Mouse (Mus musculus): ENCODE data around the gene Nav2.
A peak's percentile ranks its signal among the peaks of the same experiment; 100 is the strongest.

Gene Nav2

GRCm38 (mm10) chr7:49283507-49284361 is 375.2 kb downstream of the Nav2 start:
- DNase-seq (ENCODE audit: low spot score): no peak

GRCm38 (mm10) chr7:49288186-49288585 is 379.7 kb downstream of the Nav2 start:
- no peak for DNase-seq (ENCODE audit: low spot score)

GRCm38 (mm10) chr7:49290308-49290707 is 381.8 kb downstream of the Nav2 start:
- no peak for DNase-seq (ENCODE audit: low spot score)

GRCm38 (mm10) chr7:49291208-49291892 is 382.8 kb downstream of the Nav2 start:
- no peak for DNase-seq (ENCODE audit: low spot score)

- no peak for DNase-seq (ENCODE audit: low spot score)
Observed at GRCm38 (mm10) chr7:49297148-49297547, 388.6 kb downstream of the Nav2 start.

GRCm38 (mm10) chr7:49298431-49298839 is 389.9 kb downstream of the Nav2 start:
- DNase-seq (ENCODE audit: low spot score): no peak

GRCm38 (mm10) chr7:49301487-49301886 is 393.0 kb downstream of the Nav2 start:
- no peak for DNase-seq (ENCODE audit: low spot score)

- no peak for DNase-seq (ENCODE audit: low spot score)
Observed at GRCm38 (mm10) chr7:49303600-49304411, 395.3 kb downstream of the Nav2 start.

GRCm38 (mm10) chr7:49307717-49308116 is 399.2 kb downstream of the Nav2 start:
- DNase-seq (ENCODE audit: low spot score): no peak

GRCm38 (mm10) chr7:49309746-49310145 is 401.2 kb downstream of the Nav2 start:
- no peak for DNase-seq (ENCODE audit: low spot score)

- no peak for DNase-seq (ENCODE audit: low spot score)
Observed at GRCm38 (mm10) chr7:49313945-49314344, 405.4 kb downstream of the Nav2 start.

- no peak for DNase-seq (ENCODE audit: low spot score)
Observed at GRCm38 (mm10) chr7:49315033-49315432, 406.5 kb downstream of the Nav2 start.

GRCm38 (mm10) chr7:49316600-49316999 is 408.1 kb downstream of the Nav2 start:
- DNase-seq (ENCODE audit: low spot score): no peak

GRCm38 (mm10) chr7:49318183-49318897 is 409.8 kb downstream of the Nav2 start:
- DNase-seq (ENCODE audit: low spot score): no peak

GRCm38 (mm10) chr7:49318898-49319293 is 410.4 kb downstream of the Nav2 start:
- DNase-seq (ENCODE audit: low spot score): no peak

- DNase-seq (ENCODE audit: low spot score): no peak
Observed at GRCm38 (mm10) chr7:49319981-49320380, 411.5 kb downstream of the Nav2 start.

- peak; percentile 48 for DNase-seq (ENCODE audit: low spot score)
Observed at GRCm38 (mm10) chr7:49321124-49321531, 412.6 kb downstream of the Nav2 start.

- DNase-seq (ENCODE audit: low spot score): no peak
Observed at GRCm38 (mm10) chr7:49322179-49322578, 413.7 kb downstream of the Nav2 start.

GRCm38 (mm10) chr7:49324575-49324974 is 416.1 kb downstream of the Nav2 start:
- DNase-seq (ENCODE audit: low spot score): no peak

- DNase-seq (ENCODE audit: low spot score): no peak
Observed at GRCm38 (mm10) chr7:49326136-49326722, 417.7 kb downstream of the Nav2 start.

GRCm38 (mm10) chr7:49326967-49327742 is 418.6 kb downstream of the Nav2 start:
- no peak for DNase-seq (ENCODE audit: low spot score)

All from urinary bladder, postnatal 25 days (tissue).